Mouse (Mus musculus): ENCODE measurements around the gene Bace1.

Bace1 gene

GRCm38 (mm10) chr9:45905196-45905595 is 66.8 kb downstream of the Bace1 start:
- DNase-seq (ENCODE audit: low read depth, low spot score), result no peak

- DNase-seq (ENCODE audit: low read depth, low spot score), result peak; percentile 32
Observed at GRCm38 (mm10) chr9:45905811-45906237, 67.4 kb downstream of the Bace1 start.

- DNase-seq (ENCODE audit: low read depth, low spot score), result peak; percentile 79
Observed at GRCm38 (mm10) chr9:45906355-45907077, 68.1 kb downstream of the Bace1 start, which contains the start of the genes Pcsk7 and Rnf214. Pcsk7 (plus strand) TSS chr9:45906497. Rnf214 (minus strand) TSS chr9:45906911.

- DNase-seq (ENCODE audit: low read depth, low spot score), result no peak
Observed at GRCm38 (mm10) chr9:45907078-45907428, 68.7 kb downstream of the Bace1 start.

- DNase-seq (ENCODE audit: low read depth, low spot score), result no peak
Observed at GRCm38 (mm10) chr9:45910995-45911394, 72.6 kb downstream of the Bace1 start.

GRCm38 (mm10) chr9:45911673-45912072 is 73.3 kb downstream of the Bace1 start:
- DNase-seq (ENCODE audit: low read depth, low spot score), result no peak
